Mouse (Mus musculus) activated CD4-positive, CD25-positive, alpha-beta regulatory T cell, adult 4 months (primary cell): Measurements from ENCODE around the gene Ptms. TPM values are rescaled to one million over a fixed set of nuclear protein-coding genes. Genes with fewer than 3 reads are reported as not detected.
"Not testable (repeated sequence)": the region's sequence is repeated elsewhere in the genome, so short reads cannot be mapped to it uniquely, and the experiment has no call there.

Source experiments
- ATAC-seq: one replicate; pipeline ENCODE4 v1.8.0; 2017
- polyA plus RNA-seq, 2 experiments: library from polyadenylated mRNA; unstranded; fragments of 100-300 nt; shearing (Covaris generic); gene quantifications; one replicate each; pipeline ENCODE4 v1.2.1; 2017

Gene Ptms
- polyA plus RNA-seq, 2 experiments from 2014 or later: 12.0 to 12.8 TPM

DNA sequence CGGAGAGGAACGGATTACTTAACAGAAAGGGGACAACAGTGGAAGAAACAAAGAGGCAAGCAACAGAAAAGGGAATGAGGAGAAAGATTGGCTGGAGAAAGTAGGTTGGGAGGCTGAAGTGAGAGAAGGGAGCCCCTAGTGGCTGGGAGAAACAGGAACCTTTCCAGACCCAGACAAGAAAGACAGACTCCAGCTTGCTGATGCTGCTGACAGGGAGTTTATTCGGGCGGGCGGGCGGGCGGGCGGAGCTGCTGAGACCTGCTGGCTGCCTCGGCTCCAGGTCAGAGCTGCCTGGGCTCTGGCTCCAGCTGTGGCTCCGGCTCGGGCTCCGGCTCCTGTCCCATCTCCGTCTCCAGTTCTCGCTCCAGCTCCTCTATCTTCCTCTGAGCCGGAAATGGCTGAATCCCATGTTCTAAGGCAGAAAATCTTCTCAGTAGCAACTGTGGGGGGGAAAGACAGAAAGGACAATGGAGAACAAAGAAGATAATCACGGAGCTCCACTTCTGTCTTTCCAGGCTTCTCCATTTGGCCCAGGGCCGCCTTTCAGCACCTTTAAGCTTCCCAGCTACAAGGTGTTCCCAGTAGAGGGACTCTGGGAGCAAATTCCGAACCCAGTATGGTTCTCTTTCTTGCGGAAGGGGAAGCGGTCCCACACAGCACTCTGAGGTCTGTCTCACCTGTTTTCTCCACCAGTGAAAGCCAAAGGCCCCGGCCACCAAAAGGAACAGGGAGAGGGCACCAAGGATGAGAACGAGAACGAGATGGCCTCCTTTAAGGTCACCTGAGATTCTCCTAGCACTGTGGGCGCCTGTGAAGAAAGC is 15.5 kb downstream of the Ptms start:
- no peak for ATAC-seq

- peak; percentile 44 for ATAC-seq
These were observed 16.2 kb downstream of the Ptms start for GRCm38 (mm10) chr6:124903580-124904151.

- peak; percentile 12 for ATAC-seq
These were observed 18.1 kb downstream of the Ptms start for GRCm38 (mm10) chr6:124901851-124902250.

- peak; percentile 71 for ATAC-seq
These were observed 19.0 kb downstream of the Ptms start for GRCm38 (mm10) chr6:124900801-124901480.

GRCm38 (mm10) chr6:124900056-124900800 is 19.7 kb downstream of the Ptms start:
- ATAC-seq: peak; percentile 19

GRCm38 (mm10) chr6:124898359-124898758 is 21.5 kb downstream of the Ptms start:
- ATAC-seq: no peak

GRCm38 (mm10) chr6:124894113-124894512 is 25.8 kb downstream of the Ptms start:
- ATAC-seq: not testable (repeated sequence)

- no peak for ATAC-seq
These were observed 28.9 kb downstream of the Ptms start for GRCm38 (mm10) chr6:124890997-124891396.

DNA sequence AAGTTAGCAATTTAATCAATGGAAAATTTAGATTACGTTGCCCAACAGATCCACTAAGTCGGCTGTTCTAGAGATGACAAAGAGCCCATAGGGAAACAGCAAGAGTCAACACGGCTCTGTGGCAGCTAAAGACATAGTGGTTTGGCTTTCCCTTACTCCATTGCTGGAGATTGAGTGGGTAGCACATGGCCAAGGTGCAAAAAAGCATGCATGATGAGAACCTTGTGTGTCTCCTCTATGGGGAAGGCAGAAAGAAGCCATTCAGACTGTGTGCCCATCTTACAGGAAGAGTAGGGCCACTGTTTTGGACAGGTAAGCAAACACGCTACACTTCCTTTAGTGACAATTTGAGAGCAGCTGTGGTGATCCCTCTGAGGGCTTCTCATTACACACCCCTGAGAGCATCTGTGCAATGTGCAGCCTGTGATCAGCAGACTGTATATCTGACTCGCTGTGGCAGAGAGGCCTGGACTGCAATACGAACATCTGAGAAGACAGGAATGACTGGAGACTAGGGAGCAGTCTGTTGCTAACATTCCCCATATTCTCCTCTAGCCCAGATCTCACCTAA is 31.3 kb downstream of the Ptms start:
- ATAC-seq: no peak

GRCm38 (mm10) chr6:124887986-124888385 is 31.9 kb downstream of the Ptms start, which contains the start of gene Cd4:
Gene Cd4, minus strand, starts transcription at chr6:124888221.
- ATAC-seq: peak; percentile 29

GRCm38 (mm10) chr6:124885956-124886381 is 33.9 kb downstream of the Ptms start:
- ATAC-seq: peak; percentile 22

DNA sequence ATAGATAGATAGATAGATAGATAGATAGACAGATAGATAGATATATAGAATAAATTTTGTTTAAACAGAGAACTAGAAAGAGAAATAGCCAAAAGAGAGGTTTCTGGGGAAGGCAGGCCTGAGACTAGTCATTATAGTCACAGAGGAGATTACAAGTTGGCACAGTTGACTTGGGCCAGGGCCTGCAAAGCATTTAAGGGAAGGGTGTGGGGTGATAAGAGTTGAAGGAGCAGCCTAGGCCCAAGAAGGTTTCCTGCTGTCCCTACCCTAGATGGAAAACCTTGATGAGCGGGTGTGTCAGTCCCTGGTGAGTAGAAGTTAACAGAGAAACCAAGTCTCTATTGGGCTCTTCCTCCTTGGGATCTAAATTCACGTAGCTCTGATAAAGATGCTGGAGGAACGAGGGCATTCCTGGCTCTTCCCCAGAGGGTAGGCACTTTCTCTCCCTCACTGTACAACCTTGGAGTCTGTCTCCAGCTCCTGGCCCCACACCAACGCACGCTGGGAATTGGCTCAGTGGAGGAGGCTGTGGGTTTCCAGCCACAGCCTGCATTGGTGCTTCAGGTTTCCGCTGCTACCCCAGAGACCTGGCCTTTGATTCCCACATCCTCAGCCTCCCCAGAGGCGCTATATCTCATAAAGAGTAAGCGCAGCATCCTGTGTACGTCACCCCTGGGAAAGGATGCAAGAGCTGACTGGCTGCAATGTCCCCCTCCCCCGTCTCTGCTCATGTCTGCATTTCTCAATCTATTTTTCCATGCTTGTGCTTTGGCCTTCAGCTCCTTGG is 35.0 kb downstream of the Ptms start:
- peak; percentile 91 for ATAC-seq

DNA sequence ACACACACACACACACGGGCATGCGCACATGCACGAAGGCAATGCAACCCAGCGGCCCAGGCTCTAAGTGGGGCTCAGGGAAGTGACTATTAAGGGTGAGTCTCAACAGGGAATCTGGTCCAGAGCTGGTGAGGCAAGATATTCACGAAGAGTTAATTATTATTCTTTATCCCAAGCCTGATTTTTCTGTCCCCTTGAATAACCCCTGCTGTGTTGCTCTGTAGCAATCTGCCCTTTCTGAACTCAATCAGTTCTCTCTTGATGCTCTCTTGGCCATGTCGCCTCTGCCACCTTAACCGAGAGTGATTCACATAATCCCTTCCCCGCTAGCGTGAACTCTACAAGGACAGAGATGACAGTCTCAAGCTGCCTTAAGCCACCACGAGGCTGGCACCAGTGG is 36.6 kb downstream of the Ptms start:
- ATAC-seq: no peak

DNA sequence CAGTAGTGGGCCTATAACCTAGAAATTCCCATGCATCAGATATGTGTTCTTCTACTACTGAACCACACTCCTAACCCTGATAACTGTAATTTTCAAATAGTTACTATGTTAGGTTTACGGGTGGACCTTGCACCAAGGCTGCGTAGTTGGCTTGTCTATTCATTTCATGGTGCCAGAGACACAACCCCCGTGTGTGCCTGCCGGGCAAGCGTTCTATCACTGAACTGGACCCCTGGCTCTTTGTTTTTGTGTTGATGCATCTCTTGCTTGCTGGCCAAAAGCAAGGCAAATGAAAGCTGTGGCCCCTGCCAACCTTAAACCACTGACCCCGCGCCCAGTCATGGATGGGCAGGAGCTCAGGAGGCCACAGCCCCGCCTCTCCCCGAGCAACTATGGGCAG is 38.1 kb downstream of the Ptms start:
- ATAC-seq: no peak

DNA sequence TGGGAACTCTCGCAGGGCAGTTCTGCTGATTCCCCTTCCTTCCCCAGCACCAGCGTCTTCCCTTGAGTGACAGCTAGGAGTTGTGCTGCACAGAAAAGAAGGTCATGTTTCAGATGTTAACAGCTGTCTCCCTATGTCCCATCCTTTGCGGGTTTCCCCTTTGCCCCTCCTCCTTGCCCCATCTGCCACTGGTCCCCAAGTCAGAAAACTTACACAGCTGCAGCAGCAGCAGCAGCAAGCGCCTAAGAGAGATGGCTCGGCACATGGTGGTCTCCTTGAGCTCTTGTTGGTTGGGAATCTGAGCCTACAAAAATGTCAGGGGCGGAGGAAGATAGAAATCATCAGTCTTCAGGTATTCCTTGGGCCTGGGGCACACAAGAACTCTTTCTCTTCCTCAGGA is 40.5 kb downstream of the Ptms start:
- ATAC-seq: no peak

DNA sequence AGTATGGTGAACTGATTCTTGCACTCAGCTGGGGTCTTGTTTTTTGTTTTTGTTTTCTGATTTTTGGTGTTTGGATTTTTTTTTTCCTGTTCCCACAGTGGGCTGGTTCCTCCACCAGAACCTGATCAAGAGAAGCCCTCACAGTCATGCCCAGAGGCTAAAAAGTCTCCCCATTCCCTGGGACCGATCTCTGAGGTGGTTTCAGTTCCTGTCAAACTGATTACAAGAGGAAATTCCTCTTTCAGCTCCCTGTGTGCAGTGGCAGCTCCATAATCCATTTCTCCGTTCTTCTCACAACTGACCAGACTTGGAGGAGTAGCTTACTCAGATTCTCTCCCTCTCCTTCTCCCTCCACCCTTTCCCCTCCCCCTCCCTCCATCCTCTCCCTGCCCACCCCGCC is 45.6 kb downstream of the Ptms start:
- no peak for ATAC-seq

- ATAC-seq: no peak
These were observed 53.3 kb downstream of the Ptms start for GRCm38 (mm10) chr6:124866560-124866959.

DNA sequence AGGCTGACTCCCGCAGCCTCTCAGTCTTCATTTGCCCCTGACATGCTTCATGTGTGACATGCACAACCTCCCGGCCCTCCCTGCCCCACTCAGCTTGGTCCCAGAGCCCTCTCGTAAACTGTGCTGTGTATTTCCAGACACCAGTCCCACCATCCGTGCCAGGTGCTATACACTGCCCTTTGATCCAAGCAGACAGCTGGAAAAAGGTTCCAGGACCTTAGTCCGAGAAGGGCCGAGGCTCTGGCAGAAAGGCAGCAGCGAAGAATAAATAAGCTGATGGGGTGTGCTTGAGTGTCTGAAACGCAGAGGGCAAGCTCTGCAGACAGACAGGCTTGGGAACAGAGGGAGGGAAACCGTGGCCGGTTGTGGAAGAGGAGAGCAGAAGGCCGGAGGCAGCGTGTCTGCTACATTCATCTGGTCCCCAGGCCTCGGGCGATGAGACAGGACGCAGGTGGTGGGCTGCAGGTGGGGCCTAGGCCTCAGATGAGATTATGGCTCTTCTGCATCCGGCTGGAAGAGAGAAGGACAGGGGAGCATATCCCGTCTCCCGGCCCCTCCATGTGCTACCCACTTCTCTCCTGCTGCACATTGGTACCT is 54.0 kb downstream of the Ptms start:
- no peak for ATAC-seq
